Mouse (Mus musculus): ENCODE data around the gene Gm6871. TPM values are rescaled to one million over a fixed set of nuclear protein-coding genes. Genes with fewer than 3 reads are reported as not detected.
"Not testable (repeated sequence)": the region's sequence is repeated elsewhere in the genome, so short reads cannot be mapped to it uniquely, and the experiment has no call there.

Gm6871 gene
- total RNA-seq (2012; rRNA removed): not detected in 2 replicates
- polyA plus RNA-seq (2012; ENCODE audit: insufficient read depth in 1 of 2, insufficient read length in 2 of 2, low read depth in 1 of 2, low replicate concordance in 2 of 2, missing spikeins in 1 of 2): not detected

DNA sequence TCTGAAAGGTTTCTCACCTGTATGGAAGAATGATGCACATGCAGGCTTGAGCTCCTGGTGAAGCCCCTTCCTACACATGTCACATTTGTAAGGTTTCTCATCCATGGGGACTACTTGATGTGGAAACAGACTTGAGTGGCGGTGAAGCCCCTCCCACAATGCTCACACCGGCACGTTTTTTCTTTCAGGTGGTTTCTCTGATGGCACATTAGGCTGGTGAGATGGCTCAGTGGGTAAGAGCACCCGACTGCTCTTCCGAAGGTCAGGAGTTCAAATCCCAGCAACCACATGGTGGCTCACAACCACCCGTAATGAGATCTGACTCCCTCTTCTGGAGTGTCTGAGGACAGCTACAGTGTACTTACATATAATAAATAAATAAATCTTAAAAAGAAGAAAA lies at the start of gene Gm6871:
Gm6871 (minus strand) TSS at position 101 of the 400 bp plus-strand sequence.
- H3K36me3 ChIP-seq (ENCODE audit: control insufficient read depth in 1 of 2, insufficient read depth in 2 of 2, low read length in 2 of 2); H3K4me3 ChIP-seq (ENCODE audit: control insufficient read depth in 1 of 2, insufficient read depth in 1 of 2, low read depth in 2 of 2, low read length in 2 of 2); H3K9ac ChIP-seq (ENCODE audit: control insufficient read depth, low read depth, low read length, poor library complexity, severe bottlenecking); H3K4me1 ChIP-seq (ENCODE audit: control insufficient read depth in 1 of 2, insufficient read depth in 2 of 2, low read length in 2 of 2); H3K27me3 ChIP-seq (ENCODE audit: control insufficient read depth in 1 of 2, insufficient read depth in 2 of 2, low read length in 2 of 2); DNase-seq (ENCODE audit: low read depth, low spot score); H3K27ac ChIP-seq (ENCODE audit: control insufficient read depth, low read depth, low read length); H3K9me3 ChIP-seq (replicated peaks; ENCODE audit: insufficient read depth, low read length); H3K79me2 ChIP-seq (ENCODE audit: control insufficient read depth, insufficient read depth, low read length, poor library complexity): not testable (repeated sequence)

DNA sequence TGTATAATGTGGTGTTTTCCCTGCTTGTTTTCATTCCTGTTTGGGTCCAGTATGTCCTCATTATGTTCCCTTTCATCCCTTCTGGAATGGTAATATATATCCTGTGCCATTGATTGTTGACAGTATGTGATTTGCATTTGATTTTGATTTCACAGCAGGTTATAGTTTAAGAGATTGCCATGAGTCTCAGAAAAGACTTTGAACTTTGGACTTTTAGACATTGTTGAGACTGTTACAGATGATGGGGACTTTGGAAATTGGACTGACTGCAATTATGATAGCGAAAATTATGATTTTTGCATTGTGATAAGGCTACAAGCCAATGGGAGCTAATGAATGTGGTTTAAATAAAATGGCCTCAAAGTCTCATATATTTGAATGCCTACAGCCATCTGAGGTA lies 42.8 kb upstream of the Gm6871 start:
- not testable (repeated sequence) for H3K27me3 ChIP-seq (ENCODE audit: control insufficient read depth in 1 of 2, insufficient read depth in 2 of 2, low read length in 2 of 2); DNase-seq (ENCODE audit: low read depth, low spot score); H3K4me3 ChIP-seq (ENCODE audit: control insufficient read depth in 1 of 2, insufficient read depth in 1 of 2, low read depth in 2 of 2, low read length in 2 of 2); H3K27ac ChIP-seq (ENCODE audit: control insufficient read depth, low read depth, low read length); H3K9ac ChIP-seq (ENCODE audit: control insufficient read depth, low read depth, low read length, poor library complexity, severe bottlenecking); H3K79me2 ChIP-seq (ENCODE audit: control insufficient read depth, insufficient read depth, low read length, poor library complexity); H3K36me3 ChIP-seq (ENCODE audit: control insufficient read depth in 1 of 2, insufficient read depth in 2 of 2, low read length in 2 of 2); H3K9me3 ChIP-seq (replicated peaks; ENCODE audit: insufficient read depth, low read length); H3K4me1 ChIP-seq (ENCODE audit: control insufficient read depth in 1 of 2, insufficient read depth in 2 of 2, low read length in 2 of 2)

DNA sequence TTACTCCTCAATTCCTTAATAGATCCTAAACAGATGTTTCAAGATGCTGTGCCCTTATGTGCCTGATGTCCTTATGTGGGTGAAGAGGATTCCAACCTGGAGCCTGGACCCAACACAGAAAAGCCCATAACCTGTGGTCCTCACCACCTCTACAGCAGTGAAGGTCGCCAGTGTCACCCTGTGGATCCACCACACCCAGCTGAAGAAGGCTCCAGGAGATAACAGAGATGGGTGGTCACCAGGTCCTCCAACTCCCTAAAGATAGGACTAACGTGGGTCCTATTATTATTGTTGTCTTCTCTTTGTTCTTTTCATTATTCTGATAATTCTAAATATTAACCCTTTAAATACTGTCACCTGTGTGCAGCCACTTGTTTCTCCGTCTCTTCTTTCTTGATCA lies 38.2 kb upstream of the Gm6871 start:
- H3K27ac ChIP-seq (ENCODE audit: control insufficient read depth, low read depth, low read length): no peak overlapping the region
- H3K79me2 ChIP-seq (ENCODE audit: control insufficient read depth, insufficient read depth, low read length, poor library complexity): peaks cover 1% of the 10 kb centered on the region; the same call in 1 of the 2 replicates
- no peak overlapping the region for H3K4me3 ChIP-seq (ENCODE audit: control insufficient read depth in 1 of 2, insufficient read depth in 1 of 2, low read depth in 2 of 2, low read length in 2 of 2)
- H3K27me3 ChIP-seq (ENCODE audit: control insufficient read depth in 1 of 2, insufficient read depth in 2 of 2, low read length in 2 of 2): no peaks in the 10 kb centered on the region
- H3K9ac ChIP-seq (ENCODE audit: control insufficient read depth, low read depth, low read length, poor library complexity, severe bottlenecking): no peak overlapping the region
- no peaks in the 10 kb centered on the region for H3K36me3 ChIP-seq (ENCODE audit: control insufficient read depth in 1 of 2, insufficient read depth in 2 of 2, low read length in 2 of 2)
- TF ChIP-seq NELFE (IDR thresholded peaks at IDR 0.05; ENCODE audit: low read depth, low read length): no peak
- no peak for TF ChIP-seq ZKSCAN1 (IDR thresholded peaks at IDR 0.05; ENCODE audit: low read depth, low read length)
- no peak for TF ChIP-seq POLR2AphosphoS2 (IDR thresholded peaks at IDR 0.05; ENCODE audit: low read length)
- TF ChIP-seq GATA1 (IDR thresholded peaks at IDR 0.05; ENCODE audit: low read depth, low read length): no peak
- no peak for TF ChIP-seq POLR2A (IDR thresholded peaks at IDR 0.05; ENCODE audit: control insufficient read depth in 1 of 2, insufficient read depth in 1 of 2, low read depth in 1 of 2, low read length in 2 of 2, poor library complexity in 1 of 2)
- TF ChIP-seq SMC3 (IDR thresholded peaks at IDR 0.05; ENCODE audit: low read depth, low read length): no peak
- TF ChIP-seq GABPA (IDR thresholded peaks at IDR 0.05; ENCODE audit: low read depth, low read length): no peak
- no peak for TF ChIP-seq NRF1 (IDR thresholded peaks at IDR 0.05; ENCODE audit: insufficient read depth, low read depth, low read length, poor library complexity, severe bottlenecking)
- no peak for TF ChIP-seq ZMIZ1 (IDR thresholded peaks at IDR 0.05; ENCODE audit: low read depth, low read length)
- DNase-seq (ENCODE audit: low read depth, low spot score): no peak
- H3K9me3 ChIP-seq (replicated peaks; ENCODE audit: insufficient read depth, low read length): no peaks in the 10 kb centered on the region
- no peaks in the 10 kb centered on the region for H3K4me1 ChIP-seq (ENCODE audit: control insufficient read depth in 1 of 2, insufficient read depth in 2 of 2, low read length in 2 of 2)
